Mouse (Mus musculus) liver, embryonic 16.5 days (tissue): ENCODE data around the gene Tfpi2. TPM values are rescaled to one million over a fixed set of nuclear protein-coding genes. Genes with fewer than 3 reads are reported as not detected.

Source experiments
- ATAC-seq: fragments of 200-750 bp; cut with Nextera tagmentation; 2 replicates; pipeline ENCODE4 v1.8.0; 2017; ENCODE audit warnings: low read depth, mild to moderate bottlenecking, moderate number of reproducible peaks, moderate library complexity
- H3K27ac ChIP-seq: fragments of 300-500 bp; sonication (generic); 2 replicates; pipeline ENCODE4 v1.5.1; 2014; ENCODE audit warnings: mild to moderate bottlenecking, low read length
- H3K27me3 ChIP-seq: fragments of 300-500 bp; sonication (generic); 2 replicates; pipeline ENCODE4 v1.6.1; 2014; ENCODE audit warnings: low read depth, low read length, mixed read lengths; ENCODE audit not compliant: control insufficient read depth, insufficient read depth
- H3K36me3 ChIP-seq: fragments of 300-500 bp; sonication (generic); 2 replicates; pipeline ENCODE4 v1.6.1; 2014; ENCODE audit warnings: mild to moderate bottlenecking; ENCODE audit not compliant: control insufficient read depth, insufficient read depth
- H3K4me1 ChIP-seq: fragments of 300-500 bp; sonication (generic); 2 replicates; pipeline ENCODE4 v1.6.1; 2014; ENCODE audit warnings: low read depth, low read length, mixed read lengths; ENCODE audit not compliant: control insufficient read depth
- H3K4me2 ChIP-seq: fragments of 300-500 bp; sonication (generic); 2 replicates; pipeline ENCODE4 v1.6.1; 2014; ENCODE audit warnings: low read depth, low read length, mixed read lengths
- H3K4me3 ChIP-seq: fragments of 300-500 bp; sonication (generic); 2 replicates; pipeline ENCODE4 v1.5.1; 2014; ENCODE audit warnings: low read depth, mild to moderate bottlenecking, low read length
- H3K9ac ChIP-seq: fragments of 300-500 bp; sonication (generic); 2 replicates; pipeline ENCODE4 v1.6.1; 2014; ENCODE audit warnings: low read depth, low read length
- H3K9me3 ChIP-seq: fragments of 300-500 bp; sonication (generic); replicated peaks from 2 replicates; pipeline ENCODE4 v1.6.1; 2016; ENCODE audit warnings: low read length; ENCODE audit not compliant: control insufficient read depth
- WGBS: fragments of 180-500 bp; shearing (Covaris S2); extraction: QIAGEN DNeasy Blood & Tissue Kit; methylation state at CpG from one replicate; pipeline ENCODE4 v1.1.7; 2014; ENCODE audit not compliant: insufficient replicate concordance; 5-methylcytosine and 5-hydroxymethylcytosine counted together
- polyA plus RNA-seq: library from polyadenylated mRNA; unstranded; fragments of >200 nt; fragmentation: Nextera tagmentation; extraction: Ambion mirVana; gene quantifications from 2 replicates; pipeline ENCODE4 v1.2.1, GENCODE M21; 2015

Gene Tfpi2
- polyA plus RNA-seq, 1 experiment from 2014 or later, result 26.2 TPM

DNA sequence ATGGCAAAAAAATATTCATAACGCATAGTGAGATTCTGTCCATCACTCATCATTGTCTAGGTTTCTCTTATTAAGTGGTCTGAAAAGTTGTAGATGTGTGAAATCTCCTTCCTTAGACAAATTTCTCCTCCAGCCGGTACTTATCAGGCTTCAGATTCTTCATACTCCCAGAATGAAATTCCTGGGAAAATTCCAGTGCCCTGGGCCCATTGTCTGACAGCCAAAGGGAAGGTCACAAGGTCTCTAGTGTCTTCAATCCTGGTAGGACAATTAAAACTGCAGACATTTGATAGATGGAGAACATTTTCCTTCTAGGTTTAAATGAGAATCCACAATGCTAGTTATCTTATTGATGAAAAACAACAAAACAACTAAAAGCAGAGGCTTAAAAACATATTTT, 53.1 kb downstream of the Tfpi2 start:
- no peak overlapping the region for H3K9ac ChIP-seq
- H3K4me2 ChIP-seq, result no peak overlapping the region
- H3K27ac ChIP-seq, result no peak overlapping the region
- H3K9me3 ChIP-seq, result no peaks in the 10 kb centered on the region
- no peak for ATAC-seq
- H3K4me3 ChIP-seq, result no peak overlapping the region
- no peaks in the 10 kb centered on the region for H3K27me3 ChIP-seq
- H3K4me1 ChIP-seq, result no peaks in the 10 kb centered on the region
- H3K36me3 ChIP-seq, result no peaks in the 10 kb centered on the region
- WGBS, result 51% methylated on average over 2 of the region's 2 CpGs

DNA sequence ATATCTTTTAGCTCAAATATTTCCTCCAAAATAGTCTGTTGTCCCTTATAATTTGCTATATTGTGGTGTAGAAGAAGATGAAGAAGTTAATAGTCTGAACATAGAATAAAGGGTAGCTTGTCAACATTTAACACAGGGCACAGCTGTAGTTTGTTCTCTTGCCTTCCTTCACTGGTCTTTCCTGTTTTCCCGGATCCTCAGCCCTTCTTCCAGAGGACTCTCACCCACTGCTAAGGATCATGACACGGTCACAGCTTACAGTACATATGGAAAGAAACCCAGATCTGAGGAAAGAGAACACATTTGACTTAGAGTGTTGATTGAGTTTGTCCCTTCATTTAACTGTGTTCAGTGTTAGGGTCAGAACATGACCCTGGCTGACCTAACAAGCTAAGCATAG, 53.7 kb downstream of the Tfpi2 start:
- no peak overlapping the region for H3K4me3 ChIP-seq
- WGBS, result 40% methylated on average over 2 of the region's 2 CpGs
- H3K9ac ChIP-seq, result no peak overlapping the region
- H3K9me3 ChIP-seq, result no peaks in the 10 kb centered on the region
- no peak for ATAC-seq
- no peaks in the 10 kb centered on the region for H3K36me3 ChIP-seq
- no peak overlapping the region for H3K27ac ChIP-seq
- H3K4me2 ChIP-seq, result no peak overlapping the region
- H3K4me1 ChIP-seq, result no peaks in the 10 kb centered on the region
- H3K27me3 ChIP-seq, result no peaks in the 10 kb centered on the region

DNA sequence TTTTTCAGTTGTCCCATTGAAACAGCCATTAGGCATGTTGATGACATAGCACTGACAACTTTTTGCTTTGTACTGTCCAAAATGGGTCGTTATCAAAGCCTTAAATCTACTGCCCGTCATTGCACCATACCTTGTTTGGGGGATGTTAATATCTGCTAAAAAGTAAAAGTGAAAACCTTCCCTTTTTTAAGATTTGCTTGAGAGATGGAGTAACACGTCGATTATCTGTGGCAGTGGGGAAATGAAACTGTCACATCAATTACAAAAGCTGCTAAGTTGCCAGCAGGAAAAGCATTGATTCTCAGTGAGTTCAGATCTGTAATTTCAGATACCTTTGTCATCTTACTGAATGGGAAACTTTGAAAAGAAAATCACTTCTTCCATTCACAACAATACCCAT, 62.6 kb downstream of the Tfpi2 start:
- Histone ChIP-seq H3K9ac (no peak overlapping the region), H3K4me3 (no peak overlapping the region), H3K27me3 (no peaks in the 10 kb centered on the region), H3K9me3 (no peaks in the 10 kb centered on the region), H3K4me2 (no peak overlapping the region), H3K4me1 (no peaks in the 10 kb centered on the region), H3K27ac (no peak overlapping the region), H3K36me3 (no peaks in the 10 kb centered on the region)
- 41% methylated on average over 4 of the region's 4 CpGs for WGBS
- no peak for ATAC-seq

DNA sequence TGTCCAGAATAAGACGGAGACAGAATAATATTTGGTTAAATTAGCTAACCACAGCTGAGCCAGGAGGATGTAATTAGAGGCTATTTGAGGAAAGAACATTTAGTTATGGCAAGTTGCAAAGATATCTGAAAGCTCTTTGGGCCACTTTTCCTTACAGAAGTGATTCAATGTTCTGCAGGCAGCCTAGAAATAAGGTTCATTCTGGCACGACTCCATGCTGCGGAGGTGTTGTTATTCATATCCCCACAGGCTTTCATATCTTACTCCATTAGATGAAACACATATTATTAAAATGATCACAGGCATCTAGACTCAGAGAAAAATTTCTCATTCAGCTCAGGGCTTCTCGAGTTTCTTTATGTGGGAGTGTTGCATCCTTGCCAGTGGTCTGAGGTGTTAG, 65.8 kb downstream of the Tfpi2 start:
- 56% methylated on average over 4 of the region's 4 CpGs for WGBS
- H3K9me3 ChIP-seq, result no peaks in the 10 kb centered on the region
- H3K4me2 ChIP-seq, result no peak overlapping the region
- ATAC-seq, result no peak
- no peaks in the 10 kb centered on the region for H3K27me3 ChIP-seq
- no peaks in the 10 kb centered on the region for H3K36me3 ChIP-seq
- no peak overlapping the region for H3K4me3 ChIP-seq
- H3K27ac ChIP-seq, result no peak overlapping the region
- no peak overlapping the region for H3K9ac ChIP-seq
- H3K4me1 ChIP-seq, result no peaks in the 10 kb centered on the region

DNA sequence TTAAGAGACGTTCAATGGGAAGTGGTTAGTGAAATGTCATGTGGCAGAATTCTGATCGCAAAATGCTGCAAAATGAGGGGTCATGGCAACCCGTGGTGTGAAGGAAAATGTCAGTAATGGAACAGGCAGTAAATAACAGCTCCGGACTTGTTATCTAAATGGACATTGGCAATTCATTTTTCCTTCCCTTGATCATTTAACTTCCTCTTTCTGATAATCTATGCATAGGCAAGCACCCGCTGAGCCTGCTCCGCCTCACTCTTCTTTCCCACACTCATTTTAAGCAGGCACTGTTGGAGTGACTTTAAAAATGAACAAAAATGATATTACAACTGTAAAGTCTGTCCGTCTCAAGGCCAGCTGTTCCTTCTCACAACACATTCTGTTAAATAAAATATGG, 72.7 kb downstream of the Tfpi2 start:
- Histone ChIP-seq H3K27ac (no peak overlapping the region), H3K4me3 (no peak overlapping the region), H3K36me3 (no peaks in the 10 kb centered on the region), H3K9ac (no peak overlapping the region), H3K4me1 (no peaks in the 10 kb centered on the region), H3K9me3 (no peaks in the 10 kb centered on the region), H3K4me2 (no peak overlapping the region), H3K27me3 (no peaks in the 10 kb centered on the region)
- WGBS, result 19% methylated on average over 7 of the region's 7 CpGs
- ATAC-seq, result no peak

Other genes starting within 250 kb of the Tfpi2 start
- gene Calcr, start 224.2 kb downstream of the Tfpi2 start, polyA plus RNA-seq, result 0.04 TPM in 1 of 2 replicates, not detected in the other
- gene Gngt1, start 4.9 kb upstream of the Tfpi2 start, polyA plus RNA-seq, result 0.11 TPM in 1 of 2 replicates, not detected in the other
- gene Gng11, start 15.0 kb upstream of the Tfpi2 start, polyA plus RNA-seq, result 29.6 and 31.0 TPM in 2 replicates
- 37.7 and 39.0 TPM in 2 replicates for gene Bet1, start 98.1 kb upstream of the Tfpi2 start, polyA plus RNA-seq